Mouse (Mus musculus) kidney, postnatal 0 days (tissue): Measurements from ENCODE around the gene Btbd1. TPM values are rescaled to one million over a fixed set of nuclear protein-coding genes. Genes with fewer than 3 reads are reported as not detected.

Source experiments
- ATAC-seq: fragments of 200-750 bp; cut with Nextera tagmentation; replicated peaks from 2 replicates; pipeline ENCODE4 v1.8.0; 2017; ENCODE audit warnings: low read depth, moderate number of reproducible peaks, moderate TSS enrichment, moderate library complexity; ENCODE audit not compliant: low FRiP score
- DNase-seq: peaks from one replicate; pipeline ENCODE4 v3.0.0-alpha.2; 2016; ENCODE audit warnings: low spot score
- H3K27ac ChIP-seq: fragments of 300-500 bp; sonication (generic); 2 replicates; pipeline ENCODE4 v1.5.1; 2014; ENCODE audit warnings: mild to moderate bottlenecking
- H3K27me3 ChIP-seq: fragments of 300-500 bp; sonication (generic); 2 replicates; pipeline ENCODE4 v1.6.1; 2014; ENCODE audit warnings: low read length, mixed read lengths; ENCODE audit not compliant: insufficient read depth
- H3K36me3 ChIP-seq: fragments of 300-500 bp; sonication (generic); 2 replicates; pipeline ENCODE4 v1.6.1; 2014; ENCODE audit warnings: low read length, mixed read lengths; ENCODE audit not compliant: insufficient read depth
- H3K4me1 ChIP-seq: fragments of 300-500 bp; sonication (generic); replicated peaks from 2 replicates; pipeline ENCODE4 v1.6.1; 2014; ENCODE audit warnings: antibody characterized with exemption, low read length, mixed read lengths; ENCODE audit not compliant: insufficient read depth
- H3K4me2 ChIP-seq: fragments of 300-500 bp; sonication (generic); 2 replicates; pipeline ENCODE4 v1.6.1; 2014; ENCODE audit warnings: mild to moderate bottlenecking, low read length, moderate library complexity, mixed read lengths
- H3K4me3 ChIP-seq: fragments of 300-500 bp; sonication (generic); replicated peaks from 2 replicates; pipeline ENCODE4 v1.5.1; 2014; ENCODE audit warnings: low read depth, low read length
- H3K9ac ChIP-seq: fragments of 300-500 bp; sonication (generic); 2 replicates; pipeline ENCODE4 v1.6.1; 2014; ENCODE audit warnings: low read depth, low read length
- H3K9me3 ChIP-seq: fragments of 300-500 bp; sonication (generic); replicated peaks from 2 replicates; pipeline ENCODE4 v1.6.1; 2016; ENCODE audit warnings: low read length, inconsistent platforms, mixed read lengths
- CTCF ChIP-seq: IDR thresholded peaks from 2 replicates; pipeline ENCODE4 v1.5.1; 2016; ENCODE audit warnings: antibody characterized with exemption, low read depth, mild to moderate bottlenecking, moderate library complexity
- WGBS: fragments of 180-500 bp; shearing (Covaris S2); extraction: QIAGEN DNeasy Blood & Tissue Kit; methylation state at CpG from one replicate; pipeline ENCODE4 v1.1.7; 2014; 5-methylcytosine and 5-hydroxymethylcytosine counted together
- polyA plus RNA-seq: library from polyadenylated mRNA; unstranded; fragments of >200 nt; fragmentation: Nextera tagmentation; extraction: Ambion mirVana; gene quantifications from 2 replicates; pipeline ENCODE4 v1.2.1, GENCODE M21; 2015

The Btbd1 gene
- polyA plus RNA-seq, 1 experiment from 2014 or later = 76.5 TPM

DNA sequence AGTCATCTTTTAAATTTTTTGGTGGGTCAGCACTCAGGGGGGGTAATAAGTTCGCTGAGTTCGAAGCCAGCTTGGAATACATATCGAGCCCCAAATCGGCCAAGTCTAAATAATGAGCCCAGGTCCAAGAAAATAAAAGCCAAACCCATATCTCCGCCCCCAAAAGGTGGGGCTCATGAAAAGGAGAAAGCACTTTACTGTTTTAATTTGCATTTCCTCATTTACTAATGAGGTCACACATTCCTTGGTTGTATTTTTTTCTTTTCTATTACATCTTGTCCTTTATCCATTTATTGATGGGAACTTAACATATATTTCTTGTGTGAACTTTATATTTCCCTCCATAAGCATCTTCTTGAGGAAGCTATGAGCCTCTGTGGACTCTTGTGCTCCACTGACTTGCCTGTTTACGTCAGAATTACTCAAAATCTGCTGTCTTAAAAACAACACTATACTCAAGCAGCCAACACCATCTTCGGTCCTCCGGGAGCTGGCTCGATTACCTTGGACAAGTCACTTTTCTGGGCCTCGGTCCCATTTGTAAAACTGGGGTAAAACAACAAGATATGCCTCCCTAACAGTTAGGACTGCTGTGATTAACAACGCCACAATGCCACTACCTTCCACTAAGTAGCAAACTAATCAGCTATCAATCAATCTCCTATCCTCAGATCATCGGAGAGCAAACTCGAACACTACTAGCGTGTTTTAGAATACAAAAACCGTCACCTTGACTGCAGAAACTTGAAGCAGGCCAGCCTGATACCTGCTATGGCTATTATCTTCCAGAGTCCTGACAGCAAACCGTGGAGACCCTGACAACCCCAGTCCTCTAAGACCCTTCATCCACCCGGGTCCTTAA lies 1.2 kb downstream of the Btbd1 start:
- peak overlapping the region; percentile 94 for H3K27ac ChIP-seq
- 20% methylated on average over 17 of the region's 17 CpGs for WGBS
- no peaks in the 10 kb centered on the region for H3K9me3 ChIP-seq
- H3K27me3 ChIP-seq = no peaks in the 10 kb centered on the region
- H3K4me2 ChIP-seq = peak overlapping the region; percentile 86
- peak overlapping the region; percentile 89 for H3K9ac ChIP-seq
- ATAC-seq (no peak), DNase-seq (no peak)
- TF ChIP-seq CTCF = no peak
- H3K36me3 ChIP-seq = no peaks in the 10 kb centered on the region
- H3K4me3 ChIP-seq = peak overlapping the region; percentile 85
- H3K4me1 ChIP-seq = peaks cover 23% of the 10 kb centered on the region

DNA sequence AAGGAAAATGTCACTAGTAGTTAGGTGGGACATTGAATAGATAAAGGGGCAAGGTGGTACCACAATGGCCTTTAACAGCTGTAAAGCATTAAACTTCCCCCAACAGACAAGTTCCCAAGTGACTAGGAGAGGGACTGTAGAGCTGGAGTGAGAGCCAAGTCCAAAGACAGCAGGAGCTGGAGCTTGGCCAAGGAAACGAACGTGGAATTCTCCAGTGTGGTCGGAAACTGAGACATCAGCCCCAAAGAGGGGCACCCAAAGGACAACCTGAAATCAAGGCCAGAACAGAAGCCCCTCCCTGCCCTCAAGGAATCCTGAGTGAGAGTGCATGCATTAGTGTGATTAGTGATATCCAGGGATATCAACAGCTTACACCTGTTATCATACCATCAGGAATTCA lies 3.9 kb downstream of the Btbd1 start:
- DNase-seq (no peak), ATAC-seq (no peak)
- no peak overlapping the region for H3K9ac ChIP-seq
- H3K4me3 ChIP-seq = no peak overlapping the region
- H3K27me3 ChIP-seq = no peaks in the 10 kb centered on the region
- 43% methylated on average over 3 of the region's 3 CpGs for WGBS
- peaks cover 23% of the 10 kb centered on the region for H3K4me1 ChIP-seq
- H3K4me2 ChIP-seq = peak overlapping the region; percentile 14; the same call in 1 of the 2 replicates
- no peak overlapping the region for H3K27ac ChIP-seq
- no peak for TF ChIP-seq CTCF
- no peaks in the 10 kb centered on the region for H3K9me3 ChIP-seq
- no peaks in the 10 kb centered on the region for H3K36me3 ChIP-seq

DNA sequence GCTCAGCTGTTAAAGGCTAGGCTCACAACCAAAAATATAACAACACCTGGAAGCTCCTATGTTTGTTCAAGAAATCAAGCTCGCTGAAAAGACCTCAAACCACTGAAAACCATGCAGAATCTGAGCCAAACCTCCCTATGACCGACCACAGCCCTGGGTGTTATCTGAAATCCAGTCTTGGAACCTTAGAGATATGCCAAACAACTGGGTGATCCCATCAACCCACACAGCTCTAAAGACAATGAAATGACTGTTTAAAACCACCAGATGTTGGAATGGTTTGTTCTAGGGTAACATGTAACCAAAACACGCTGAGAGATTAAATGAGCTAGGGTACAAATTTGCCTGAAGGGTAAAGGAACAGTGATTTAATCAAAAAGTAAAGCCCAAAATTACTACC lies 4.3 kb downstream of the Btbd1 start:
- no peak for ATAC-seq
- Histone ChIP-seq H3K9me3 (no peaks in the 10 kb centered on the region), H3K9ac (no peak overlapping the region), H3K4me1 (peaks cover 23% of the 10 kb centered on the region), H3K4me3 (no peak overlapping the region), H3K4me2 (no peak overlapping the region), H3K27me3 (no peaks in the 10 kb centered on the region), H3K36me3 (no peaks in the 10 kb centered on the region), H3K27ac (no peak overlapping the region)
- WGBS = 56% methylated on average over 3 of the region's 3 CpGs
- no peak for DNase-seq
- no peak for TF ChIP-seq CTCF

DNA sequence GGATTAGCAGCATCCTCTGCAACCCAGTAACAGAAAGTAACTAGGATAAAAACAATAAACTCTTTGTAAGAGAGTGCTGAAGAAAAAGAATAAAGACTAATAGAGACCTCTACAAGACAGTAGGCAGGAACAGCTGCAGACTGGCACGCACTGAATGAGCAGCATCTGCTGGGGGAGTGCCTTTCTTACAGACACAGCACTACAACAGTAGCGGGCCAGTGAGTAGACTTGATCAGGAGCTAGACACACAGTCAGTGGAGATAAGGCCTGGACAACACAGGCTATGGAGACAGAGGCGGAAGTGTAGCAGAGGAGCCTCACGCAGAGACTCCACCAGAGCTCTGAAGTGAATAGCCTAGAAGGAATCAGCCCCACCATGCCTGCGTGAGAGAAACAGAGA lies 23.2 kb downstream of the Btbd1 start:
- Histone ChIP-seq H3K4me3 (no peak overlapping the region), H3K36me3 (0 out of 2 replicates have a peak, but pooled peaks cover 8% of the 10 kb centered on the region), H3K27me3 (no peaks in the 10 kb centered on the region), H3K27ac (no peak overlapping the region), H3K9me3 (no peaks in the 10 kb centered on the region), H3K4me2 (no peak overlapping the region), H3K4me1 (no peaks in the 10 kb centered on the region), H3K9ac (no peak overlapping the region)
- no peak for TF ChIP-seq CTCF
- 90% methylated on average over 5 of the region's 5 CpGs for WGBS
- ATAC-seq (no peak), DNase-seq (no peak)

DNA sequence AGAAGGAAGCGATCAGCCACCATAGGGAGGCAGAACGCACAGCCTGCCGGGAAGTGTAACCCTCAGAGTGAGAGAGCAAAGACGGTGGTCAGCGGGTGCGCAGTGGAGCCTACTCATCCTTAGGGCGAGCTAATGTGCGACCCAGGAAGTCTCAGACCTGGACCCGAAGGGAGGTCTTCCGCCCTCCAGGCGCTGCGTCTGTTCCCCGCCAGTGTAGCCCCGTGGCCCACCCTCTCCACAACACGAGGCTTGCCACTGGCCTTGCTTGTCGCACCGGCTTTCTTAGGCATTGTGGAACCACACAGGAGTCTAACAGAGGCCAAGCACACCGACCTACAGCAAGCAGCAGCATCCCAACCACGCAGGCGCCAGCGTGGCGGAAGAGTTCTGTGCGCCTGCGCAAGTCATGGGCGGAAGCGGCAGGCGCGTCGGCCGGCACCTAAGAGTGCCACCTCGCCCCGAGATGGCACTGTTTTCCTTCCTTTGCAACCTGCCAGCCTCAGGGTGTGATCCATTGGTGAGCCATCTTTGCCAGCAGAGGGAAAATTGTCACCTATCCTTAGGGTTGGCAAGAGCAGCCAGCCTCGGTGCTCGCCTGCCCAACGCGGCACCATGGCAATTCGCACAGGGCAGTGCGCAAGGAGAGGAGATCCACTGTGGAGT lies 40.0 kb downstream of the Btbd1 start, which contains the start of gene 3110040N11Rik:
Gene 3110040N11Rik (minus strand): TSS at position 384 of the 663 bp plus-strand sequence.
- H3K27ac ChIP-seq = peak within 1 kb of the TSS; percentile 98
- H3K36me3 ChIP-seq = peaks cover 9% of the 10 kb centered on the region; the same call in 1 of the 2 replicates
- peak within 1 kb of the TSS; percentile 59 for H3K4me3 ChIP-seq
- DNase-seq (peak; percentile 94), ATAC-seq (peak; percentile 95)
- 0 out of 2 replicates have a peak, but pooled peaks cover 3% of the 10 kb centered on the region for H3K4me1 ChIP-seq
- no peaks in the 10 kb centered on the region for H3K27me3 ChIP-seq
- WGBS = under 1% methylated on average over 38 of the region's 38 CpGs
- no peaks in the 10 kb centered on the region for H3K9me3 ChIP-seq
- peak within 1 kb of the TSS; percentile 72 for H3K9ac ChIP-seq
- H3K4me2 ChIP-seq = peak within 1 kb of the TSS; percentile 83
- TF ChIP-seq CTCF = peak; percentile 68

DNA sequence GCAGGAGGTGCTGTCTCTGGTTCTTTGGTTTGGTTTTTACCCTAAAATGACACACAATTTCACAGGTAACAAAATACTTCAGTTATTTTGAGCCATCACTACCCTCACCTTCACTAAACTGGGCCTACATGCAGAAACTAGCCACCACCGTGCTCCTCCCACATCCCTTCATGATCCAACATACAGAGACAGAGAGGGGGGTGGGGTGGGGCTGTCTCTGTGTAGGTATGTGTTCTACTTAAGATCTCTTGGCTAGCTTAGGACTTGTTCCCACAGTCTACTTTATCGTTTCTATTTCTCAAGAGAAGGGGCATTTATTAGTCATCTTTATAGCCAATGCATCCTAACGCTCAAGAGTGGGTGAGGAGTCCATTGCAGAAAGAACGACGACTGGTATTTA lies 40.7 kb downstream of the Btbd1 start:
- Histone ChIP-seq H3K27ac (peak overlapping the region; percentile 98), H3K4me3 (peak overlapping the region; percentile 59), H3K27me3 (no peaks in the 10 kb centered on the region), H3K36me3 (peaks cover 5% of the 10 kb centered on the region; the same call in 1 of the 2 replicates), H3K4me2 (peak overlapping the region; percentile 83), H3K9ac (peak overlapping the region; percentile 72), H3K9me3 (no peaks in the 10 kb centered on the region), H3K4me1 (0 out of 2 replicates have a peak, but pooled peaks cover 3% of the 10 kb centered on the region)
- DNase-seq (peak; percentile 46), ATAC-seq (no peak)
- no peak for TF ChIP-seq CTCF
- 3% methylated on average over 5 of the region's 5 CpGs for WGBS
